Mouse (Mus musculus): Measurements from ENCODE around the gene Zfp1.

Gene Zfp1

GRCm38 (mm10) chr8:111678111-111678510 is 34.9 kb downstream of the Zfp1 start:
- no peak for DNase-seq (ENCODE audit: low spot score)

- DNase-seq (ENCODE audit: low spot score) = no peak
Observed at GRCm38 (mm10) chr8:111678848-111679247, 35.6 kb downstream of the Zfp1 start.

DNA sequence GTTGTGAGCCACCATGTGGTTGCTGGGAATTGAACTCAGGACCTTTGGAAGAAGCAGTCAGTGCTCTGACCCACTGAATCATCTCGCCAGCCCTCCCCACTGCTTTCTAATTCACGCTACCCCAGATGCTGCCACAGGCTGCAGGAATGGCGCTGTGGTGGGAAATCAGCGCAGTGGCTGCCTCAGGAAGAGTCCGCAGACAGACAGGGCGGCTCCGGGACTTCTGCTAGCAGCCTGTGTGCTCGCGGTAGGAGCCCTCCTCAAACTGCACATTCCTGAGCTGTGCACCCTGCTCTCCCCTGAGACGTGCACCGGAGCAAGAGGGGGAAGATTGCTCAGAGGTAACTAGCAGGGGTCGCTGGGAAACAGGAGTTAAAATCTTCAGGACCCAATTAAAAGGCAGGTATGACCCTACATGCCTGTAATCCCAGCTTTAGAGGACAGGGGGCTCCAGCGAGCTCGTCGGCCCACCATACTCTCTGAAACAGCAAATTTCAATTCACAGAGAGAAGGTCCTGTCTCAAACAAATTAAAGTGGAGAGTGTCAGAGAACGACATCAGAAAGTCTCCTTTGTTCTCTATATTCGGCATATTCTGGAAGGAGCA is 37.3 kb downstream of the Zfp1 start:
- no peak for DNase-seq (ENCODE audit: low spot score)

DNA sequence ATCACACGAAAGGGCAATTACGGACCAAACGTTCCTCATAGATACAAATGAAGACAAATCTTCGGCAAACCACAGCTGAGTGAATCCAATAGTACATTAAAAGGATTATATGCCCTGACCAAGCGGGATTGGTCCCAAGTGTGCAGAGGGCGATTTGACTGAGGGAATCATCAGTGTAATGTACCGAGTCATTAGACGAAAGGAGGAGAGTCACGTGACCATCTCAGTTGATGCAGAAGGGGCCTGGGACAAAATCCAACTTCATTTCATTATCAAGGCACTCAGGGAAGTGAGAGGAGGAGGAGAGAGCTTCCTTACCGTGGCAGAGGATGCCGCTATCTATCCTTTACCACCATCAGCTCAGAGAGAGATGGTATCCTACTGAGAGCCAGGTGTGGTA is 38.0 kb downstream of the Zfp1 start:
- DNase-seq (ENCODE audit: low spot score) = no peak

DNA sequence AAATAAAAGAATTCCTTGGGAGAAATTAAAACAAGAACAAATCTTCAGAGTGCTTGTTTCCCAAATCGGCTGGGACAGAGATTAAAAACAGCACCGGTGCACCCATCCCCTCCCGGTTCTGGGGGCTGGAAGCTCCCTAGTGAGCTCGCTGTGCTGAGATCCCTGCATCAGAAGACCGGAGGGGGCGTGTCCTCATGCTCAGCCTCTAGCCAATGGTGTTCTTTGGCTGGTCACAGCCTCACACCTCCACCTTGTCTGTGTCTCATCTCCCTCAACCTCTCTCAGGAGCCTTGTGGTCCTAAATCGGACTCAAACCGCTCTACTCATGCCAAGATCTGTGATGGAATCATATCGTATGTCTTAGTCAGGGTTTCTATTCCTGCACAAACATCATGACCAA is 39.3 kb downstream of the Zfp1 start:
- DNase-seq (ENCODE audit: low spot score) = no peak

GRCm38 (mm10) chr8:111686881-111687280 is 43.7 kb downstream of the Zfp1 start:
- DNase-seq (ENCODE audit: low spot score) = no peak

- no peak for DNase-seq (ENCODE audit: low spot score)
Observed at GRCm38 (mm10) chr8:111690960-111691445, 47.8 kb downstream of the Zfp1 start, which contains the start of gene Ctrb1. TSS of gene Ctrb1 (minus strand) at chr8:111691010.

DNA sequence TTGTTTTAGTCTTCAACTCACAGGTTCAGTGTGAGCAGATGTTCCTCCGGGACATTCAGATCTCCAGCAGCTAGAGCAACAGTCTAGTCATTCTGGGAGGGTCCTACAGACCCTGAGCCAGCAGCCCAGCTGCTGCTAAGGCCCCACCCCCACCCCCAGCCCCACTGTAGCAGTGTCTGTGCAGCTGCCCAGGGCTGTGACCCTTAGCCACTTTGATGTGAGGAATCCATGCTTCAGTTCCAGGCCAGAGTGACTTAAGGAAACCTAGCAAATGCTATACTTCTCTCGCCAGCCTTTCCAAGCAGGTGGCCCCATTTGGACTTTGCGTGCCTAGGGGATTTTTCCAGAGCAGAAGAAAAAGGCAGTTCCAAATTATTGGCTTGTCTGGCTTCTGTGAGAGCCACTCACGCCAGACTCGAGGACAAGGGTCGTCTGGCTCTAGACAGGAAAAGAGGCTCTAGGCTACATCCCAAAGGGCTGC is 50.1 kb downstream of the Zfp1 start:
- no peak for DNase-seq (ENCODE audit: low spot score)

- no peak for DNase-seq (ENCODE audit: low spot score)
Observed at GRCm38 (mm10) chr8:111695441-111695840, 52.2 kb downstream of the Zfp1 start.

DNA sequence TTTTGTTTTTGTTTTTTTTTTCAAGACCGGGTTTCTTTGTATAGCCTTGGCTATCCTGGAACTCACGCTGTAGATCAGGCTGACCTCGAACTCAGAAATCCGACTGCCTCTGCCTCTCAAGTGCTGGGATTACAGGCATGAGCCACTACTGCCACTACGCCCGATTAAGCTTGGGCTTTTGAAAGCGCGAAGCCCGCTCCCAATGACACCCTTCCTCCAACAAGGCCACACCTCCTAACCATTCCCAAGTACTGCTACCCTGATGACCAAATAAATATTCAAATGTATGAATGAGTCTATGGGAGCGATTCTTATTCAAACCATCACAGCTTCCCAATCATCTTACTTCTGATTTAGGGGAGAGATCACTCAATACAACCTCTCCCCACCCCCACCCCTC is 54.5 kb downstream of the Zfp1 start:
- no peak for DNase-seq (ENCODE audit: low spot score)

DNA sequence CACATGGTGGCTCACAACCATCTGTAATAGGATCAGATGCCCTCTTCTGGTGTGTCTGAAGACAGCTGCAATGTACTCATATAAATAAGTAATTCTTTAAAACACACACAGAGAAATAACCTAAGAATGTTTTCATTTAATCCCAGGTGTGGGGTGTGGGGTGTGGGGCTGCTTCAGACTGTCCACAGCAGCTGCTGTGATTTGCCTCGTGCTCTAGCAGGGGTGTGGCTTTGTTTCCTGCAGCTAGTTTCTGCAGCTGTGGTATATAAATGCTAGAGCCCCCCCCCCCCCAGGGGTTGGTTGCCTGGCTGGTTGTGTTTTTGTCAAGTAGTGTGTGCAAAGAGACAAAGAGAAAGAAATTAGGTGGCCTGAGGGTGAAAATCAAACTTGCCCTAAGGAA is 55.8 kb downstream of the Zfp1 start:
- no peak for DNase-seq (ENCODE audit: low spot score)

- DNase-seq (ENCODE audit: low spot score) = no peak
Observed at GRCm38 (mm10) chr8:111700201-111700600, 57.0 kb downstream of the Zfp1 start.

GRCm38 (mm10) chr8:111700740-111701139 is 57.5 kb downstream of the Zfp1 start:
- DNase-seq (ENCODE audit: low spot score) = no peak

DNA sequence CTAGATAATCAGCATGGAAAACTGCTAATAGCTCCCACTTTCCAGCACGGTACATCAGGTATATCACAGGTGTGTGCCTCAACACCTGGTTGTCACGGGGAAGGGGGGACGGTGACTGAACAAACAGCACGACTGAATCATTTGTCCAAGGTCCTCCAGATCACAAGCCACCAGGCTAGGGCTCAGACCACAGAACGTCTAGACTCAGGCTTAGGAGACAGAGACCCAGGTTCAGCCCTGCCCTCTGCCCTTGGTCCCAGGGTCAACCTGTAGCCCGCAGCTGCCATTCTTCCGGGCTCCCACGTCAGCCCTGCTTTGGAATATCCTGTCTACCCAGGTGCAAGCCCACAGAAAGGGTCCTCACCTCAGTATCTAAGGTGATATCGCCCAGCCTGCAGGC is 58.2 kb downstream of the Zfp1 start:
- no peak for DNase-seq (ENCODE audit: low spot score)

DNA sequence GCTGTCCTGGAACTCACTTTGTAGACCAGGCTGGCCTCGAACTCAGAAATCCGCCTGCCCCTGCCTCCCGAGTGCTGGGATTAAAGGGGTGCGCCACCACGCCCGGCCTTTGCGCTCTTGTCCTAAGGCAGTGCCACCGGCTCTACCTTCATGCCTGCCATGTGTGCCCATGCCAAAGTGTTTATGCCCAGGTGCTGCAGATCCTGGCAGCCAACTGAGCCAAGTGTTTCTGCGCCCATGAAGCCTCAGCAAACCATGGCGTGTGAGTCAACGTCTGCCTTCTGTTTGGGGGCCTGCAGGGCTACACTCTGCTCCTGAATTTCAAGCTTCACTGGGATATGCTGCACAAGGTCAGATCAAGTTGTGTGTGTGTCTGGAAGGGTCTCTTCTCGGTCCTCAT is 61.4 kb downstream of the Zfp1 start:
- DNase-seq (ENCODE audit: low spot score) = no peak

DNA sequence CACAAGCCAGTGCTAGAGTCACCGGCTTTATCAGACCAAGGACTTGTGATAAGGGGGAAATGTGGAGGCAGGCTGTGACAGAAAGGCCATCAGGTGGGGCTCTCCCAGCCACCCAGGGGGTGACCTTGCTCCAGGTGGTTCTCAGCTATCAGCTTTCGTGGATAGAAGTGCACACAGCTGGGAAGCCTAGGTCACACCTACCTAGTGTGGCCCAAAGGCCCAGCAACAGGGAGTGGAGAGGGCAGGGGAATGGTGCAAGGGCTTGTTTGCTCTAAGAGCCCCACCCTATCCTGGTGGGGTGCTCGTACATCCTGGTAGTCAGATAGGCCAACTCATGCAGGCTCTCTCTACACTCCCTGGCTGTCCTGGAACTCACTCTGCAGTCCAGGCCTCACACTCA is 62.0 kb downstream of the Zfp1 start:
- no peak for DNase-seq (ENCODE audit: low spot score)

DNA sequence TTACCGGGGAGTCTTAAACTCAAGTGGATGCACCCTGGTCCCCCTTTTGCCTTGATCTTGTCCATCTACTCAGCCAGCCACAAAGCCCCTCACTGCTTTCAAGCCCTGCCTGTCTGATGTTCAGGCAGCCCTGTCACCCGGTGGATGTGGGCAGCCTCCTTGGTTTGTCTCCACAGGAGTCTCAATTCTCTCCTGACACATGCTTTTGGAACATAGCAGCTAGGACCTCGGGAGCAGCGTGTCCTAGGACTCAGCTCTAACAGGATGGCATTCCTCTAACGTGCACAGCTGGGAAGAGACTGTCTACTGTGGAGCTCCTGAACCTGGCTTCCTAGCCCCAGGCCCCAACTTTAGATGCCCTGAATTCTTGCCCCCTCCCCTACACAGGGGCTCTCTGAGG is 62.5 kb downstream of the Zfp1 start:
- DNase-seq (ENCODE audit: low spot score) = no peak

DNA sequence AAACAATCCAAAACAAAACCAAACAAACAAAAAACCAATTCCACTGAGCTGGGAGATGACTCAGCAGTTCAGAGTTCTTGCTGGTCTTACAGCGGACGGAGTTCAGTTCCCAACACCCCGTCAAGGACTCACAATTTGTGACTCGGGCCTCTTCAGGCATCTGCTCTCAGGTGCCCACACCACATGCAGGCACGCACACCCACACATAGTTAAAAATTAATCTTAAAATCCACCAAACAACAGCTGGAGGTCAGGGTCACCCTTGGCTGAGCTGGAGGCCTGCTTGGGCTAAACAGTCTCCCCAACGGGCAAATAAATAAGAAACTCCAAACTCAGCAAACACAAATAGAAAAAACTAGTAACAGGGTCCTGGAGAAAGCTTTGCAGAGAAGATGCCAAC is 65.1 kb downstream of the Zfp1 start:
- DNase-seq (ENCODE audit: low spot score) = no peak

DNA sequence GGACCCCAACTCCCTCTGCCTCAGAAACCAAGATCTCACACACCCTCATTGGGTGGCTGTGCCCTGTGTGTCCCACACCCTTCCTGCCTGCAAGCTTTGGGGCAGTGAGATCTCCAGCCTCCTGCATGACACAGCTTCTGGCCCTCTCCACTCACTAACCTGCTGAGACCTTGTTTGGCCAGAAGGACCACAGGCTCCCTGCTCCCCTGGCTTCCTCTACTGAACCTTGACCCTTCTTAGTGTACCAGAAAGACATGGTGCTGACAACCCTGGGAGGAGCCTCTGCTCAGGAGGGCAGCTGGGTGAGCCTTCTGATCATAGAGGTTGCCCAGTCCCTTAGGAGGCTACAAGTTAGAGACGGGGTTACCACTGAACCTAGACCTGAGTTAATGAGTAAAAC is 66.0 kb downstream of the Zfp1 start:
- DNase-seq (ENCODE audit: low spot score) = no peak

DNA sequence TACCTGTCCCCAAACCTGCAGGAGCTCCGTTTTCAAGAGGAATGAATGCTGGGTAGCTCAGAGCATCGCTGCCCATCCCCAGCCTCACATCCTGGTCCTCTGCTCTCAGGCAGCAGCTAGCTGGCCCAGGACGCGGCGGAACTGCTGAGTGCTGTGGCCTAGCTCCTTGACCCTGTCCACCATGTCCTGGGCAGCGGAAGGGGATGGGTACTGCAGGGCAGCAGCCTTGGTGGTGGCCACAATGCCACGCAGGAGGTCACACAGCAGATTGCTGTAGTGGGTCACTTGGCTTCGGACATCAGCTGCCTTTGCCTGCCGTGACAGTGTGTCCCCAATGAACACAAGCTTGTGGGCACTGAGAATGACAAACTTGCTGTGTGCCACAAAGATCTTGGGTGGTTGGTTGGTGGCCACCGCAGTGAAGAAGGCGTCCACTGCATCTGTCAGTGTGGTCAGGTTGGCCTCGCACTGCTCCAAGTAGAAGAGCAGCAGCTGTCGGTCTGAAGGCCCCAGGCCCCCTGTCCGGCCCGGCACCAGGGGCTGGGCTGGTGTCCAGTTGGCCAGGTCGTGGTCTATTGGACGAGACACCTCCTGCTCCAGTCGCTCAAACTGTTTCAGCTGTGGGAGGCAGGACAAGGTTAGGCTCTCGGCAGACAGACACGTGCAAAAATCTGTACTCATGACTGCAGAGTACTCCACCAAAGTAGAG is 67.7 kb downstream of the Zfp1 start:
- no peak for DNase-seq (ENCODE audit: low spot score)

GRCm38 (mm10) chr8:111712135-111712534 is 68.9 kb downstream of the Zfp1 start:
- DNase-seq (ENCODE audit: low spot score) = no peak

GRCm38 (mm10) chr8:111712588-111712987 is 69.4 kb downstream of the Zfp1 start:
- no peak for DNase-seq (ENCODE audit: low spot score)

GRCm38 (mm10) chr8:111713291-111713690 is 70.1 kb downstream of the Zfp1 start:
- no peak for DNase-seq (ENCODE audit: low spot score)

DNA sequence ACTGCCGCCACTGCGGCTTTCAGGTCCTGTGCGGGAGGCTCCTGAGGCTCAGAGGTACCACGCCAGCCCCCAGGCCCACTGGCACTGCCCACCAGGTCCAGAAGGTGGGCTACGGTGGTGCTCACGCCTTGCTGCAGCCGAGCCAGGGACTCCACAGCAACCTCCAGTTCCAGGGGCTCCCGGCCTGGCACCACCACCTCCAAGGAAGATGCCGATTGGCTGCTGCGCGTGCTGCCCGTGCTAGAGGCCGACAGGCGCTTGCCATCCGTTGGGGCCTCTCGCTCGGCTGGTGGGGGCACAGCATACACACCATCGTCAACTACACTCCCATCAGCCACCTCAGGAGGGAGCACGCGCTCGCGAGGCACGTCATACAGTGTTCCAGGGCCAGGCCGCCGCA is 70.6 kb downstream of the Zfp1 start:
- DNase-seq (ENCODE audit: low spot score) = no peak

All from urinary bladder, postnatal 10 days (tissue).